Mouse (Mus musculus) left cerebral cortex, adult 18-20 months (tissue): ENCODE measurements around the gene Sec16a. TPM values are rescaled to one million over a fixed set of nuclear protein-coding genes. Genes with fewer than 3 reads are reported as not detected.
A peak's percentile ranks its signal among the peaks of the same experiment; 100 is the strongest.

ENCODE experiments used
- DNase-seq, 2 experiments: peaks; one replicate each; pipeline ENCODE4 v3.0.0; 2021 to 2022; ENCODE audit warnings: low spot score in 2 of 2, mixed read lengths in 1 of 2
- total RNA-seq, 2 experiments: library from RNA; stranded (reverse); gene quantifications; 2 replicates each; pipeline ENCODE4 v1.2.3; 2021

Gene Sec16a
- total RNA-seq, 2 experiments from 2014 or later, result 42.7 to 46.0 TPM

- DNase-seq, result no peak
Measured at GRCm38 (mm10) chr2:26474789-26475504, 29.9 kb upstream of the Sec16a start.

- no peak for DNase-seq
Measured at GRCm38 (mm10) chr2:26472312-26473090, 27.5 kb upstream of the Sec16a start.

- DNase-seq, result no peak
Measured at GRCm38 (mm10) chr2:26471652-26472285, 26.8 kb upstream of the Sec16a start.

DNA sequence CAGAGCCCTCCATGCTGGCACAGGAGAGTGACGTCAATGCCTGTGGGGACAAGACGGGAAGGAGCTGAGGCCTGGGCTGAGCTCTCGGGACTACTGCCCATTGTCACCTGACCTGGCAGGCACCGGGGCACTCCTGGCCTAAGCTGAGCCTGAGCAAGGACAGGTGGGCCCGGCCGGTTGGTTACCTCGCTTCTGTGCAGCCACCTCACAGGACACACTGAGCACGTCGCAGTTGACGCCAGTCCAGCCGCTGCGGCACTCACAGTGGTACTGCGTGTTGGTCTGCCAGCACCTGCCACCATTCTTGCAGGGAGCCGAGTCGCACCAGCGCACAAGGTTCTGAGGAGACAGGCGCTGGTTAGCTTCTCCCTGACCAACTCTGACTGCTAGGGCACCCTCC, 26.0 kb upstream of the Sec16a start:
- no peak for DNase-seq

- no peak for DNase-seq
Measured at GRCm38 (mm10) chr2:26468376-26468775, 23.4 kb upstream of the Sec16a start.

GRCm38 (mm10) chr2:26463412-26463811, 18.4 kb upstream of the Sec16a start:
- DNase-seq, result no peak

DNA sequence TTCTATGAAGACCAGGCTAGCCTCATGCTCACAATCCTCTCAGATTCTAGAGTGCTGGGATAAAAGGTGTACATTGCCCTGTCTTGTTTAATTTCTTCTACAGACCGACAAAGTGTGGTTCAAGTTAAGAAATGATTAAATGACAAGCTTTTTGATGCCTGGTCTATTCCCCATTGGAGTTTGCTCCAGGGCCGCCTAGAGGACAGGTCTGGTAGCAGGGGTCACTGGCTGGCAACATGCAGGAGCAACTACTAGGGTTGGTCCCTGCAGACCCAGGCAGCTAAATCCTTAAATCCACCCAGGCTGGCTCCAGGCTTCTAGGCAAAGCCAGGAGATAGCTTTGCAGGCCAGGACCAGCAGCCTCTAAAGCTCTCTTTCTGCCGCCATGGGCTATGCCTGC, 18.0 kb upstream of the Sec16a start:
- DNase-seq, result no peak

DNA sequence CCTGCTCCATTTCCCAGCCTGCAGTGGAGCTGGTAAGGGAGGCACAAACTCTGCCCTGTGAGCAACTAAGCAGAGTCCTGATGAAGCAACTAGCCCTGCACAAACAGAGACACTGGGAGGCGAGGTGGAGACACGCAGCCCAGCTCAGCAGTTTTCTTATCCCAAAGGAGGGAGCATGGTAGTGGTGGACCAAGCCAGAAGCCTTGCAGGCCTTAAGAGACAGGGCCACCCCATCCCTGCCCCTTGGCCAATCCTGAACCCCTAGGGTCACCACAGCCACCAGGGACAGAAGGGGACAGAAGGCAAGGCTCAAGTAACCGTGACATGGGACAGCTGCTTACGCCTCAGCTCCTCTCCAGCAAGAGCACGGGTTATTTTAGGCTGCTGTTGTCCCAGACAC, 16.7 kb upstream of the Sec16a start:
- DNase-seq, result no peak

- no peak for DNase-seq
Measured at GRCm38 (mm10) chr2:26460837-26461236, 15.8 kb upstream of the Sec16a start.

DNA sequence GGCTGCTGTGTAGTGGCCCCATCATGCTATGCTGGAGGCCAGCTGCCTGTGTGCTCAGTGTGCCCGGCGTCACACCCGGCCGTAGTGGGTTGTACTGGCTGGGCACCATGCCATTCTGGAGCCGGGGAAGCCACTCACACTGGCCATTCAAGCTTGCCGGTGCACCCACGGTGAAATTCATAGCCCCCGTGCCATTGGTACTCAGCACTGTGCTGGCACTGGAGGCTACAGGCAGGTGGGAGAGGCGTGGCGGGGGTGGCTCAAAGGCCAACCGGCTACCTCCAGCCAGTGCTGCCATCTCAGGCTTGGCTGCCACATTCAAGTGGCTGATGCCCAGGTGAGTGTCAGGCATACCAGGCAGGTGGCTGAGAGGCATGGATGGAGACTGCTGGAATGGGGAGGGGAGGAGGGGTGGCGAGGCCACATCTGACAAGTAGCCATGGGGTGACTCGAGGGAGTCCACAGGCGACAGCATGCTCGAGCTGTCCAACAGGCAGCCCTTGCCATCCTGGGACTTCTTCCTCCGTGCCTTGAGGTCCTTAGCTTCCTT, 15.2 kb upstream of the Sec16a start:
- DNase-seq, result no peak

DNA sequence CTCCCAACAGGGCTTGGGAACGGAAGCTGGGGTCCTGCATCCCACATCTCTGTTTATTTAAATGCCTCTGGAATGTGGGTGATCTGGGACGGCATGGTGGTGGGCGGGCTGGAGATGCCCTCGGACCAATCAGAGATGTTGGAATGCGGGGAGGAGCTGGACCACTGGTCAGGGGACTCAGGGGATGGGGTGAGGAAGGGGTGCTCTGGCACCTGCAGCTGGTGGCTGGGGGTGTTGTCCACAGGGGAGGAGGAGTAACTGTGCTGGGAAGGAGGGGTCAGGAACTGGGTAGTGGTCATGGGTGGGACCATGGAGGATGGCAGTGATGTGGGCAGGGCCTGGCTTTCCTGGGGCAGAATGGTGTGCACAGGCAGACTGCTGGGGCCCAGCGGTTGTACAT, 14.5 kb upstream of the Sec16a start:
- DNase-seq, result no peak

DNA sequence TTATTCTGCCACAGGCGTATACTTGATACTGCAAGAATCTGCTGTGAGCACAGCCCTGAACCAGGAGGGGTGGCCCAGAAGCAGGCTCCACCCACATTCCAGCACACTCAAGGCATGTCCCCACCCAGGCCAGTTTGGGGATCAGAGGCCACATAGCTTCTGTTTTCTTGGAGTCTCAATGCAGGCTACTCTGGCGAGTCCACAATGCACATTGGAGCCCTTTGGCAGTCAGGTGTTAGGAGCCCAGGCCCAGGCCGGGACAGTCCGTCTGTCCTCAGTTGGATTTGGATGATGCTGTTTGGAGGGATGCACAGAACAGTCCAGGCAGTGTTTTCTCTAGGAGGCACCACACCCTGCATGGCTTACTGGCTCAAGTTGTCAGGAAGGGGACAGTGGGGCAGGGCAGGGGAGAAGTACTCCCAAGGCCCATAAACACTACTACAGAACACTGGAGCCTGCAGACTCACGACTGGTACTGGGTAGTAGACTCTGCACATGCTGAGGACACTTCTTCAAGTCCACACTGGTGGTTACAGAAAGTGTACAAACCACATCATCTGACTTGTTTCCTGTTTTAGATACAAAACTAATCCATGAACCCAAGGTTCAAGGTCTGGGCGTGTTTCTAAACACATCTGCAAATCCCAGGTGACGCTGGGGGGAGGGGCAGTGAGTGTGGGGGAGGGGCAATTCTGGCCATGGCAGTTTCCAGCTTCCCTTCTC, 13.5 kb upstream of the Sec16a start:
- DNase-seq, result no peak

DNA sequence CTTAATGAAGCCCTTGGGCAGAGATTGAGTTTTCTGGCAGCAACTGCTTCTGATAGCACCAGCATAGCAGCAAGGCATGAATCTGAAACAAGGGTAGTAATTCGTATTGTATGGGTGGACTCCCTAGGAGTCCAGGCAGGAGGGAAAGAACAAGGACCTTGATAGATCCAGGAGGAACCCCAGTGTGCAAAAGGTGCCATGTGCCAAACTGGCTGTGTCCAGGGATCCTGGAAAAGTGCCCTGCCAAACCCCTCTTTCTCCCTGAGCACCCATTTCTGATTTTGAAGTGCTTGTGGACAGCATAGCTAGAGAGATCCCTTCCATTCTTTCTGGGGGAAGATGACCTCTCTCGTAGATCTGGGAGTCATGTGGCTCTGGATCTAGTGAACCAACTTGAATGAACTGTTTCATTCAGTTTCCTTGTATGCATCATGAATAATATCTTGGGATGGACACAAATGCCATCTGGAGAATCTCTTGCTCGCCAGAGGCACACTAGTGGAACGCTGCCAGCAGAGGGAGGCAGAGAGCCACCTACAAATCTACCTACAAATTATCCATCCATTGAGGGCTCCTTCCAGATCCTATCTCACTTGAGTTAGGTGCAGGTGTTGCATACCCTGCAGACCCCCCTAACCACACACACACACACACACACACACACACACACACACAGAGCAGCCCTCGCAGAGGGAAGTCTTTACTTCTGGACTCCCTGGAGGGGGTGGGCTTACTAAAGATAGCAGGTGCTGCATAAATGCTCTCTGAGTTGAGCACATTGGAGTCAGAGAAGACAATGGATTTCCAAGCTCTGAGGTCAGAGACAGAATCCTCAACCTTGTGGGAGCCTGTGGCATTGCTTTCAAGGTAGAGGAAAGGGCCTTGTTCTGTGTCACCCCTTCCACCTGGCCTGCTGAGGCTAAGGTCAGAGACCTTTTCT, 4.4 kb upstream of the Sec16a start:
- DNase-seq, result peak; percentile 78 to 88

DNA sequence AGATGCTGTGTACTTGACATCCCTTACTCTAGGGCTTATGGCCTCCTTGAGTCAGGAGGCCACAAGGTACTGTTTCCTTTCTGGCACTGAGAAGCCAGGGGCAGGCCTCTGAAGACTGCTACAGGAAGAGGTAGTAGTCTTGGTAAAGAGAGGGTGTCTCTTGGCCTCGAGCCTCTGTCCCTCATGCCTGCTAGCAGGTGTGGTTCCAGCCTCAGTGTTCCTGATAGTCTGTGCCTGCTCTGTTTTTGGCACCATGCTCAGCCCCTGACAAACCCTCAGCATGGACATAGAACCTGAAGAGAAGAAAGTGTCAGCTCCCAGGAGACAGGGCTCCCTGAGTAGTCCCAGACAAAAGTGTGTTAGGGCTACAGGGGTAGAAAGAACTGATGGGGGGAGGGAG, 2.4 kb upstream of the Sec16a start:
- no peak for DNase-seq

- DNase-seq, result no peak
Measured at GRCm38 (mm10) chr2:26446671-26447070, 1.7 kb upstream of the Sec16a start.

DNA sequence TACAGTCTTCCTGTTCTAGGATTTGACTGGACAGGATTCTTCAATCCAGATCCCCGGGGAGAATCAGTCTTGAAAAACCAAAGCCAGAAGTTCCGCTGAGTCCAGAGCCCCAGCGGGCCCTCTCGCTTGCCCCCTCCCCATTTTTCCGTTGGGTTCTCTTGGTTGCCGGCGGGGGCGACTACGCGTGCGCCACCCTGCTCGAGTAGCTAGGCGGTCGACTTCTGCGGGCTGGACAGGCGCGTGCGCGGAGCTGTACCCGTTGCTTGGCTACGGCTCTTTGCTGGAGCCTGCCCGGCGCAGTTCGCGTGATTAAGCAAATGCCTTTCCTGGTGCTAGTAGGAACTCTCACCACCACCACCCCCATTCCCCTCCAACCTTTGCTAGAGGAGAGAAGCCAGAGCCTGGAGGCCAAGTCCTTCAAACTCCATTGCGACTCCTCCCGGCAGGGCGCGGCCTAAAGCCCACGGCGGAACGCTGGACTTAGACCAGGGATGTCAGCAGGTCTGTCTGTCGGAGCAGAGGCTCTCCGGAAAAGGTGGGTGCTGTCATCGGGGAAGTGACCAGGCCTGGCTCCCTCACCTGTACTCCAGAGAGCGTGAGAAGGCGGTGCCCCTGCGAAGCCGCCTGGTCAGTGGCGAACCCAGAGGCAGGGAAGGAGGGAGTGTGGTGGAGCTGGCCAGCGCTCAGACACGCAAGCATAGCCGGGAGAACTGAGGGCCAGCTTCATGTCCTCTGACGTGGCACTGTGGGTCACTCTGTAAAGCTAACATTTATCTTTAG, 840 bp upstream of the Sec16a start:
- DNase-seq, result peak; percentile 88 to 95

DNA sequence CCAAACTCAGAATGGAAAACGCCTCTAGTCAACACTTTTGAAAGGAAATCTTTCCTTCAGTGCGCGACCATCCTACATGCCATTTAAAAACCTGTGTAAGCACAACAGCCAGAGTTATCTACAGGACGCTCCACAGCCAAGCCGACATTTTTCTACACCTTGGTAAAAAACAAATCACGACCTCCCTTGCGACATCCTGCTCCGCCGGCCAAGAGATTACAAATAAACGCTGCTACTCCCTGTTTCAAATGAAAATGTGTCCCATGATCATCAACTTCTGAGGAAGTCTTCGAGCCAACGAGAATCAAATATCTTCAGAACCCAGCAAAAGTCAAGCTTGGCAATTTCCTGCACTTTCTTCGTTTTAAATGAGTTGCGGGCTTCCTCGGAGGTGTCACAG, 648 bp downstream of the Sec16a start:
- DNase-seq, result no peak

DNA sequence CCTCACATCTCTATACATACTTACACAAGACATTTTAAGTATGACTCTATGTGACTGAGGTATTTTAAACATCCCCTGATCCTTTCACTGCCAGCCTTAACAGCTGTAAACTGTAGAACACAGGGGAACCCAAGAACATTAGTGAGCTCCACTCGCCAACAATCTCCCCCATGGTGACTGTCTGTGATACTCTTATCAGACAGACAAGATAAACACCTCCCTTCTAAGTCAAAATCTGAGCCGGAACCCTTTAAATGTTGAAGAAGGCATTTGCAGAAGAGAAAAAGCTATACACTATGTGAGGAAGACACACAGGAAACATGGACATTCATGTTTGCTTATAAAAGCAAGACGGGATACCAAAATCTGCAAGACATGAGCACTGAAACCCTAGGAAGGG, 1.1 kb downstream of the Sec16a start:
- no peak for DNase-seq

DNA sequence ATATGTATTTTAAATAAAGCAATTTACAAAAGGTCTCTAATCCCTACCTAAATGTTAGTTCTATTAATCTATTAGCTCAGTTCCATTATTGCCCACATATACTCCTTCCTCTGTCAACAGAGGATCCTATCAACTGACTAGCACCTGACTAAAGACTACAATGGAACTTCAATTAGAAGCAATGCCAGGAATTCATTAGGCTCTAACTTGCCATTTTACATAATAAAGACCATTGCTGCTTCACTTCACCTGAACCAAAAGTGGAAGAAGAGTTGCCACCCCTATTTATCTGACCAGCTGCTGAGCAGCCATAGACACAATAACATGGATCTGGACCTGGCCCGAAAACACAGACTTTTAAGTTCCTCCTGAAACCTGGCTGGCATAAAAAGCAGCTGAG, 2.2 kb downstream of the Sec16a start:
- no peak for DNase-seq
